Mouse (Mus musculus) liver, embryonic 14.5 days (tissue): ENCODE data around the gene Ndufb2. TPM values are rescaled to one million over a fixed set of nuclear protein-coding genes. Genes with fewer than 3 reads are reported as not detected.

Experiments
- ATAC-seq: fragments of 200-750 bp; cut with Nextera tagmentation; 2 replicates; pipeline ENCODE4 v1.8.0; 2017; ENCODE audit warnings: moderate number of reproducible peaks, mild to moderate bottlenecking, moderate library complexity; ENCODE audit not compliant: insufficient read depth
- DNase-seq, 3 experiments: peaks; one replicate each; pipeline ENCODE4 v3.0.0-alpha.2; 2012 to 2013; ENCODE audit warnings: low read depth in 3 of 3, low spot score in 3 of 3
- H3K27ac ChIP-seq: fragments of 300-500 bp; sonication (generic); 2 replicates; pipeline ENCODE4 v1.5.1; 2014; ENCODE audit warnings: moderate library complexity, mild to moderate bottlenecking, control low read depth, inconsistent platforms
- H3K27me3 ChIP-seq: fragments of 300-500 bp; sonication (generic); 2 replicates; pipeline ENCODE4 v1.6.1; 2014; ENCODE audit warnings: mild to moderate bottlenecking, low read length, moderate library complexity; ENCODE audit not compliant: control insufficient read depth, insufficient read depth
- H3K36me3 ChIP-seq: fragments of 300-500 bp; sonication (generic); replicated peaks from 2 replicates; pipeline ENCODE4 v1.6.1; 2014; ENCODE audit warnings: low read depth; ENCODE audit not compliant: control insufficient read depth, insufficient read depth
- H3K4me1 ChIP-seq, 2 experiments: fragments of 200-500 bp in 1 of 2; fragments of 300-500 bp in 1 of 2; sonication (generic) in 1 of 2; replicated peaks; 2 replicates each; pipeline ENCODE4 v1.6.1; 2012 to 2014; ENCODE audit warnings: antibody characterized with exemption in 1 of 2, inconsistent platforms in 1 of 2, low read length in 1 of 2; ENCODE audit not compliant: control insufficient read depth in 2 of 2, insufficient read depth in 2 of 2
- H3K4me2 ChIP-seq: fragments of 300-500 bp; sonication (generic); 2 replicates; pipeline ENCODE4 v1.6.1; 2014; ENCODE audit warnings: low read depth, mild to moderate bottlenecking, control low read depth, moderate library complexity
- H3K4me3 ChIP-seq, 2 experiments: fragments of 200-500 bp in 1 of 2; fragments of 300-500 bp in 1 of 2; sonication (generic) in 1 of 2; 2 replicates each; pipeline ENCODE4 v1.5.1; 2012 to 2014; ENCODE audit warnings: low read depth in 2 of 2, low read length in 2 of 2, mild to moderate bottlenecking in 2 of 2, control low read depth in 1 of 2, inconsistent platforms in 1 of 2, moderate library complexity in 1 of 2; ENCODE audit not compliant: insufficient read depth in 1 of 2
- H3K9ac ChIP-seq: fragments of 300-500 bp; sonication (generic); replicated peaks from 2 replicates; pipeline ENCODE4 v1.6.1; 2014; ENCODE audit warnings: mild to moderate bottlenecking, control low read depth, moderate library complexity
- H3K9me3 ChIP-seq: fragments of 300-500 bp; sonication (generic); 2 replicates; pipeline ENCODE4 v1.6.1; 2016; ENCODE audit warnings: low read length, mixed read lengths; ENCODE audit not compliant: control insufficient read depth
- CTCF ChIP-seq: IDR thresholded peaks from 2 replicates; pipeline ENCODE4 v1.5.1; 2016; ENCODE audit warnings: antibody characterized with exemption, low read depth, control low read depth
- EP300 ChIP-seq: IDR thresholded peaks from 2 replicates; pipeline ENCODE4 v1.6.1; 2016; ENCODE audit warnings: antibody characterized with exemption, low read depth
- WGBS: fragments of 180-500 bp; shearing (Covaris S2); extraction: QIAGEN DNeasy Blood & Tissue Kit; methylation state at CpG from one replicate; pipeline ENCODE4 v1.1.7; 2014; ENCODE audit not compliant: insufficient replicate concordance; 5-methylcytosine and 5-hydroxymethylcytosine counted together
- polyA plus RNA-seq, 2 experiments: library from polyadenylated mRNA; depleted of rRNA in 1 of 2; stranded (reverse) in 1 of 2; unstranded in 1 of 2; fragments of >200 nt; fragmentation: Nextera tagmentation in 1 of 2; extraction: Ambion mirVana in 1 of 2; gene quantifications; 2 replicates each; pipeline versions ENCODE4 v1.2.1 to v1.2.3; 2012 to 2014

The Ndufb2 gene
- polyA plus RNA-seq, 2 experiments, result 105 to 279 TPM

- no peak within 1 kb of the TSS for H3K9ac ChIP-seq
- no peak within 1 kb of the TSS for H3K27ac ChIP-seq
- H3K4me1 ChIP-seq, result peaks cover 4% of the 10 kb centered on the region in 2 experiments; a peak in 3 of 4 replicates
- ATAC-seq (peak; percentile 52; the same call in 1 of the 2 replicates), DNase-seq (no peak)
- H3K9me3 ChIP-seq, result no peaks in the 10 kb centered on the region
- peak within 1 kb of the TSS; percentile 60 for H3K4me2 ChIP-seq
- H3K4me3 ChIP-seq, result peak within 1 kb of the TSS; percentile 51 to 57
- peaks cover 42% of the 10 kb centered on the region for H3K27me3 ChIP-seq
- TF ChIP-seq CTCF (no peak), EP300 (no peak)
- no peaks in the 10 kb centered on the region for H3K36me3 ChIP-seq
- 2% methylated on average over 43 of the region's 50 CpGs for WGBS
Observed at GRCm38 (mm10) chr6:39557723-39558261, 34.6 kb upstream of the Ndufb2 start, which contains the start of gene Dennd2a. Gene Dennd2a (minus strand): TSS chr6:39557867.

- WGBS, result 47% methylated on average over 6 of the region's 6 CpGs
- Histone ChIP-seq H3K9ac (no peak overlapping the region), H3K27ac (no peak overlapping the region), H3K4me2 (no peak overlapping the region), H3K9me3 (no peaks in the 10 kb centered on the region), H3K27me3 (peaks cover 42% of the 10 kb centered on the region), H3K4me3 (no peak overlapping the region), H3K36me3 (no peaks in the 10 kb centered on the region), H3K4me1 (peaks cover 4% of the 10 kb centered on the region in 2 experiments; a peak in 3 of 4 replicates)
- no peak for TF ChIP-seq EP300
- no peak for TF ChIP-seq CTCF
- DNase-seq (no peak), ATAC-seq (no peak)
Observed at GRCm38 (mm10) chr6:39559276-39559939, 33.0 kb upstream of the Ndufb2 start.

DNA sequence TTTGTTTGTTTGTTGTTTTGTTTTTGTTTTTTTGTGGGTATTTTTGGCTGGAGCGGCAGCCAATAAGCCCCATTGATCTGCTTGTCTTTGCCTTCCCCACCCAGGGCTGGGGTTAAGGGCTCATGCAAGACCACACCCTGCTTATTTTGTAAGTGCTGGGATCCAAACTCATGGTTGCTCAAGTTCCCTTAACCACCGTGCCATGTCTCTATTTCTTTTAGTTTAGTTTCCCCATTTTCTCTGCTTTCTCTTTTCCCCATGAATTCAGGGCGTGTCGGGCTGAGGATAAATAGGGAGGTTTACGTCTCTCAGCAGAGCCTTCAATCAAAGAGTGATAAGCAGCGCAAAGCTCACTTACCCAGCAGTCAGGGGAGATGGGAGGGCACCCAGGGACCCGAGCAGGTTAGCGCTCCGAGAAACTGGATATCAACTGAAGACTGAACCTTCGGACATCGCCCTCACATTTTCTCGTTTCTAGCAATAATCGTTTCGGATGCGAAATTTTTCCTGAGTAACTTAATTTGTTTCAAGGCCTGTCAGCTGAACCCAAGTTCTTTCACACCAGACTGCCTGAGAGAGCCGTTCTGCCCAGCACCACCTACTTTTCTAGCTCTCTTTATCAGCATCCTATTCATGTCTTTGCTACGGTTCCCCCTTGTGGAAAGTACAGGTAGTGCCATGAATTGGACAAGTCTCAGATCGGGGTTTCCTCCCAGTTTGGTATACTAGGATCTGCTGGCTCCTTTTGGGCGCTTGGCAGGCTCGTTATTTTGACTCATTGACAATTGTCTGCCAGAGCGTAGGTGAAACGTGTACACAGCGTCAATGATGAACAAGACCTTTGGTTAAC lies 30.0 kb upstream of the Ndufb2 start:
- Histone ChIP-seq H3K4me2 (peak overlapping the region; percentile 59), H3K27ac (no peak overlapping the region), H3K9ac (no peak overlapping the region), H3K9me3 (no peaks in the 10 kb centered on the region), H3K27me3 (peaks cover 18% of the 10 kb centered on the region), H3K36me3 (no peaks in the 10 kb centered on the region), H3K4me1 (peaks cover 4% of the 10 kb centered on the region in 2 experiments; a peak in 3 of 4 replicates), H3K4me3 (peak overlapping the region; percentile 22 to 24; a peak in 3 of 4 replicates)
- TF ChIP-seq CTCF (peak; percentile 87), EP300 (no peak)
- DNase-seq (peak; percentile 72 to 81 (median 77)), ATAC-seq (peak; percentile 77)
- 14% methylated on average over 23 of the region's 23 CpGs for WGBS

- Histone ChIP-seq H3K9me3 (no peaks in the 10 kb centered on the region), H3K4me2 (no peak overlapping the region), H3K4me1 (no peaks in the 10 kb centered on the region; a peak in 1 of 4 replicates), H3K36me3 (no peaks in the 10 kb centered on the region), H3K4me3 (no peak overlapping the region), H3K27ac (no peak overlapping the region), H3K9ac (no peak overlapping the region), H3K27me3 (no peaks in the 10 kb centered on the region)
- WGBS, result 8% methylated on average over 5 of the region's 5 CpGs
- DNase-seq (no peak), ATAC-seq (no peak)
- TF ChIP-seq CTCF, result peak; percentile 66
- TF ChIP-seq EP300, result no peak
Observed at GRCm38 (mm10) chr6:39567528-39567927, 24.8 kb upstream of the Ndufb2 start.

DNA sequence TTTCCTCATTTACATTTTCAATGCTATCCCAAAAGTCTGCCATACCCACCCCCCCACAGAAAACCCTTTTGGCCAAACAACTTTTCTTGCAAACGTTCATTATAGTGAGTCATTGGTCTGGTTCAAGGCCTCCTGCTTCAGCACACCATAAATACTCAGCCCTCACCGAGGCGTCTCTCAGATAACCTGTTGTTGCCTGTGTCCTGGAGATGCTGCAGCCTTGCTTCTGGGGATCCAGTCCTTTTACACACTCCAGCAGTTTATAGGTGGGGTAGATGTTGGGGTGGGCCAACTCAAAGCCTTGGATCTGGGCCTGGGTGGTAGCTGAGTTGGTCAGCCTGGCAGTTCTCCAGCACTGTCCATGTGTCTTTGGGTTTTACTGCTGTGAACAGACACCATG lies 21.9 kb upstream of the Ndufb2 start:
- H3K4me3 ChIP-seq, result no peak overlapping the region
- no peak for DNase-seq
- H3K4me1 ChIP-seq, result peaks cover 5 to 11% of the 10 kb centered on the region in 2 experiments; a peak in 3 of 4 replicates
- ATAC-seq, result no peak
- WGBS, result 52% methylated on average over 3 of the region's 3 CpGs
- H3K27ac ChIP-seq, result no peak overlapping the region
- no peak overlapping the region for H3K4me2 ChIP-seq
- H3K27me3 ChIP-seq, result no peaks in the 10 kb centered on the region
- H3K9me3 ChIP-seq, result no peaks in the 10 kb centered on the region
- no peak overlapping the region for H3K9ac ChIP-seq
- TF ChIP-seq EP300 (no peak), CTCF (no peak)
- no peaks in the 10 kb centered on the region for H3K36me3 ChIP-seq
